Mouse (Mus musculus) bone marrow macrophage, adult 2 months (primary cell): Measurements from ENCODE around the gene St8sia1.

ENCODE experiments used
- CTCF ChIP-seq: IDR thresholded peaks from 2 replicates; pipeline ENCODE4 v1.5.1; 2012; ENCODE audit warnings: low read depth, mild to moderate bottlenecking, low read length, moderate library complexity
- POLR2A ChIP-seq: IDR thresholded peaks from 2 replicates; pipeline ENCODE4 v1.6.1; 2012; ENCODE audit warnings: mild to moderate bottlenecking, low read depth, low read length, borderline replicate concordance

GRCm38 (mm10) chr6:142850436-142850835 is 113.8 kb downstream of the St8sia1 start:
- TF ChIP-seq POLR2A = no peak
- no peak for TF ChIP-seq CTCF
